Mouse (Mus musculus) small intestine, adult 2 months (tissue): Measurements from ENCODE around the gene Actn2. TPM values are rescaled to one million over a fixed set of nuclear protein-coding genes. Genes with fewer than 3 reads are reported as not detected.

Experiments used
- H3K27ac ChIP-seq: fragments of 200-500 bp; 2 replicates; pipeline ENCODE4 v1.5.1; 2012; ENCODE audit warnings: low read depth, low read length, control low read depth, inconsistent platforms; ENCODE audit not compliant: insufficient read depth
- H3K27me3 ChIP-seq: fragments of 200-500 bp; 2 replicates; pipeline ENCODE4 v1.6.1; 2012; ENCODE audit warnings: mild to moderate bottlenecking, moderate library complexity, low read length, inconsistent platforms; ENCODE audit not compliant: control insufficient read depth, insufficient read depth
- H3K36me3 ChIP-seq: fragments of 200-500 bp; 2 replicates; pipeline ENCODE4 v1.6.1; 2012; ENCODE audit warnings: mild to moderate bottlenecking, low read length, control low read depth, inconsistent platforms; ENCODE audit not compliant: control insufficient read depth, insufficient read depth
- H3K4me1 ChIP-seq: fragments of 200-500 bp; 2 replicates; pipeline ENCODE4 v1.6.1; 2012; ENCODE audit warnings: low read length, inconsistent platforms, mixed read lengths; ENCODE audit not compliant: control insufficient read depth, insufficient read depth, insufficient read length
- H3K4me3 ChIP-seq: fragments of 200-500 bp; 2 replicates; pipeline ENCODE4 v1.5.1; 2012; ENCODE audit warnings: low read depth, mild to moderate bottlenecking, control low read depth, inconsistent platforms, low read length, moderate library complexity
- CTCF ChIP-seq: fragments of 200-500 bp; IDR thresholded peaks from 2 replicates; pipeline ENCODE4 v1.5.1; 2012; ENCODE audit warnings: low read depth, mild to moderate bottlenecking, control low read depth, inconsistent platforms, low read length, moderate library complexity, mixed read lengths; ENCODE audit not compliant: insufficient replicate concordance, insufficient read length; ENCODE audit errors: extremely low read depth
- POLR2A ChIP-seq: fragments of 200-500 bp; IDR thresholded peaks from 2 replicates; pipeline ENCODE4 v1.6.1; 2012; ENCODE audit warnings: low read depth, mild to moderate bottlenecking, control low read depth, inconsistent platforms, low read length, moderate library complexity
- WGBS: fragments of 180-500 bp; shearing (Covaris S2); methylation state at CpG from one replicate; pipeline ENCODE4 v1.1.7; 2018; 5-methylcytosine and 5-hydroxymethylcytosine counted together
- polyA plus RNA-seq: library from polyadenylated mRNA; depleted of rRNA; stranded (reverse); fragments of >200 nt; gene quantifications from 2 replicates; pipeline ENCODE4 v1.2.3, GENCODE M21; 2012; rRNA removed

Actn2 gene
- 6.9 and 7.1 TPM in 2 replicates for polyA plus RNA-seq

GRCm38 (mm10) chr13:12340183-12340975 lies at the start of gene Actn2:
TSS of gene Actn2 (minus strand) at chr13:12340760.
- TF ChIP-seq POLR2A: no peak
- no peak for TF ChIP-seq CTCF
- no peaks in the 10 kb centered on the region for H3K36me3 ChIP-seq
- H3K27ac ChIP-seq: no peak within 1 kb of the TSS
- H3K4me3 ChIP-seq: peak within 1 kb of the TSS; percentile 40
- WGBS: 5% methylated on average over 43 of the region's 43 CpGs
- peaks cover 10% of the 10 kb centered on the region for H3K27me3 ChIP-seq
- H3K4me1 ChIP-seq: peaks cover 9% of the 10 kb centered on the region

- Histone ChIP-seq H3K4me3 (no peak overlapping the region), H3K27ac (no peak overlapping the region), H3K27me3 (no peaks in the 10 kb centered on the region), H3K36me3 (no peaks in the 10 kb centered on the region), H3K4me1 (no peaks in the 10 kb centered on the region)
- TF ChIP-seq POLR2A: no peak
- no peak for TF ChIP-seq CTCF
These were observed 45.7 kb upstream of the Actn2 start for GRCm38 (mm10) chr13:12386286-12386685.

GRCm38 (mm10) chr13:12384796-12385195 lies 44.2 kb upstream of the Actn2 start:
- TF ChIP-seq CTCF (no peak), POLR2A (no peak)
- Histone ChIP-seq H3K27me3 (no peaks in the 10 kb centered on the region), H3K4me3 (no peak overlapping the region), H3K27ac (no peak overlapping the region), H3K4me1 (no peaks in the 10 kb centered on the region), H3K36me3 (no peaks in the 10 kb centered on the region)

- no peaks in the 10 kb centered on the region for H3K27me3 ChIP-seq
- no peak overlapping the region for H3K27ac ChIP-seq
- no peak for TF ChIP-seq CTCF
- TF ChIP-seq POLR2A: no peak
- no peak overlapping the region for H3K4me3 ChIP-seq
- 48% methylated on average over 1 of the region's 1 CpGs for WGBS
- H3K4me1 ChIP-seq: no peaks in the 10 kb centered on the region
- no peaks in the 10 kb centered on the region for H3K36me3 ChIP-seq
These were observed 36.2 kb upstream of the Actn2 start for GRCm38 (mm10) chr13:12376778-12377177.

DNA sequence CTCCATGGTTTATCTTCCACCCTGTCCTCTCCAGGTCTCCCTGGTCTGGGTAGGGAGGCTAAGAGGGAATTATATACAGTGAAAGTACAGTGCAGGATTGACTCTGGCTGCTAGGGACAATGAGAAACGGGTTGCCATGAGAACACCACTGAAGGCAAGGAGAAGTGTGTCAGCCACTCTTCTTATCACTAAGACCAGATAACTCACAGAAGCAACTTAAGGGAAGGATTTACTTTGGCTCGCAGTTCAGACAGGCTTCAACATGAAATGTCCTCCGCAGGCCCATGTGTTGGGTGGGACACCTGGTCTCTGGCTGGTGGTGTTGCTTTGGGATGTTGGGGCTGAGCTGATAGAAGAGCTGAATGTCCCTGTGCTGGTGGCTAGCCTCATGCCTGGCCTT lies 32.2 kb upstream of the Actn2 start:
- Histone ChIP-seq H3K4me1 (no peaks in the 10 kb centered on the region), H3K27me3 (no peaks in the 10 kb centered on the region), H3K4me3 (no peak overlapping the region), H3K36me3 (no peaks in the 10 kb centered on the region), H3K27ac (no peak overlapping the region)
- WGBS: 58% methylated on average over 3 of the region's 3 CpGs
- no peak for TF ChIP-seq POLR2A
- TF ChIP-seq CTCF: no peak

GRCm38 (mm10) chr13:12369930-12370329 lies 29.4 kb upstream of the Actn2 start:
- Histone ChIP-seq H3K27me3 (no peaks in the 10 kb centered on the region), H3K4me3 (no peak overlapping the region), H3K27ac (no peak overlapping the region), H3K36me3 (no peaks in the 10 kb centered on the region), H3K4me1 (no peaks in the 10 kb centered on the region)
- 79% methylated on average over 11 of the region's 11 CpGs for WGBS
- TF ChIP-seq POLR2A (no peak), CTCF (no peak)

DNA sequence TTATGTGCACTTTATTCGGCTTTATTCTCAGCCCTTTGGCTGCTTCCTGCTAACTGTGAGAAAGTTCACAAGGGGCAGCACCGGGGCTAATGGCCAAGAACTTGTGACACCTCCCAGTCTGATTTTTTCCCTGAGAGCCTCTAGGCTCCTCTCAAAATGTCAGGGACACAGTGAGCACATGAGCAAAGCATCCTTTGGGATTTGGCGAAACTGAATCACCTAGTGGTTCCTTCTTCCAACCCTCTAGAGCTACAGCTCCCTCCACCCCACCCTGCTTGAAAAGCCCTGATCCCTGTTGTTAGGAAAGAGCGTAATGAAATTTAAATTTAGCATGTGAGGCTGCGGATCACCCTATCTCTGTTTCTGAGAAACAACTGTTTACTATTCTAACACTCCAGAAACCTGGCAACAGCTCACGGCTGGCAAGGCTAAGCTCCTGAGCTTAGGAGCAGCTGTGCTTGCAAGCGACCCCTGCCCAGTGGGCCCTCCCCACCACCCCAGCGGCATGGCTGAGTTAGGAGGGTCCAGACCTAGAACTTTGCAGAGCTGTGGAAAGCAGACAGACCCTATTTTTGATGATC lies 28.6 kb upstream of the Actn2 start:
- Histone ChIP-seq H3K4me1 (no peaks in the 10 kb centered on the region), H3K27me3 (no peaks in the 10 kb centered on the region), H3K4me3 (no peak overlapping the region), H3K27ac (no peak overlapping the region), H3K36me3 (no peaks in the 10 kb centered on the region)
- 35% methylated on average over 8 of the region's 8 CpGs for WGBS
- TF ChIP-seq CTCF (no peak), POLR2A (no peak)

DNA sequence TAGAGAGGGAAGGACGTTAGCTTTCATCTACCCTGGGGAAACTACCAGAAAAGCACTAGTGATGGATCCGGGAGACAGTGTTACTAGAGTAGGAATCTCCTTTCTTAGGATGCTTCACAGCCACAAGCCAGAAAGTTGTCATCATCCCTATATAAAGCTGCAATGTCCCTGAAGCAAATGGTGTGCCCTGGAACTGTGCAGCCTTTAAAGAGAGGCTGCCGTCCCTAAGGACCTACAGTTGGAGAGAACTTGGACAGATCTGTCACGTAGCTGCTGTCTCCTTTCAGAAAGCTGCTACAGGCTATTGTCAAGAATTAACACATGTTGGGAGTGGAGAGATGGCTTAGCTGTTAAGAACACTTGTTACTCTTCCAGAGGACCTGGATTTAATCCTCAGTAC lies 20.9 kb upstream of the Actn2 start:
- 73% methylated on average over 4 of the region's 4 CpGs for WGBS

More for the DNA sequence above, 20.9 kb upstream of the Actn2 start:
- Histone ChIP-seq H3K27ac (no peak overlapping the region), H3K27me3 (no peaks in the 10 kb centered on the region), H3K36me3 (no peaks in the 10 kb centered on the region), H3K4me1 (no peaks in the 10 kb centered on the region), H3K4me3 (no peak overlapping the region)
- TF ChIP-seq CTCF (no peak), POLR2A (no peak)
